Mouse (Mus musculus) MEL-GATA-1-ER (cell line): Measurements from ENCODE around the gene Il1rap.

Experiments used
- DNase-seq: peaks from one replicate; pipeline ENCODE4 v3.0.0-alpha.2; 2012; ENCODE audit warnings: low read depth; ENCODE audit errors: extremely low read depth

Il1rap gene

GRCm38 (mm10) chr16:26581048-26581912 lies at the start of gene Il1rap:
TSS of gene Il1rap (plus strand) at chr16:26581704.
- peak; percentile 72 for DNase-seq

- no peak for DNase-seq
These were observed 49.2 kb upstream of the Il1rap start for GRCm38 (mm10) chr16:26532287-26532686.

- DNase-seq: no peak
These were observed 35.2 kb upstream of the Il1rap start for GRCm38 (mm10) chr16:26546170-26546878.

GRCm38 (mm10) chr16:26546879-26547206 lies 34.7 kb upstream of the Il1rap start:
- no peak for DNase-seq

GRCm38 (mm10) chr16:26549221-26549620 lies 32.3 kb upstream of the Il1rap start:
- no peak for DNase-seq

- DNase-seq: no peak
These were observed 29.3 kb upstream of the Il1rap start for GRCm38 (mm10) chr16:26552234-26552633.

GRCm38 (mm10) chr16:26558797-26559196 lies 22.7 kb upstream of the Il1rap start:
- DNase-seq: no peak

- DNase-seq: no peak
These were observed 19.8 kb upstream of the Il1rap start for GRCm38 (mm10) chr16:26561743-26562142.

- no peak for DNase-seq
These were observed 18.7 kb upstream of the Il1rap start for GRCm38 (mm10) chr16:26562771-26563170.

GRCm38 (mm10) chr16:26569387-26569978 lies 12.0 kb upstream of the Il1rap start:
- no peak for DNase-seq

GRCm38 (mm10) chr16:26571836-26572235 lies 9.7 kb upstream of the Il1rap start:
- no peak for DNase-seq

- no peak for DNase-seq
These were observed 7.3 kb upstream of the Il1rap start for GRCm38 (mm10) chr16:26574173-26574572.

- no peak for DNase-seq
These were observed 441 bp downstream of the Il1rap start for GRCm38 (mm10) chr16:26581913-26582376.

GRCm38 (mm10) chr16:26585806-26586205 lies 4.3 kb downstream of the Il1rap start:
- no peak for DNase-seq

GRCm38 (mm10) chr16:26590897-26591570 lies 9.5 kb downstream of the Il1rap start:
- no peak for DNase-seq

- no peak for DNase-seq
These were observed 14.9 kb downstream of the Il1rap start for GRCm38 (mm10) chr16:26596440-26596839.

- no peak for DNase-seq
These were observed 15.8 kb downstream of the Il1rap start for GRCm38 (mm10) chr16:26597307-26597706.

GRCm38 (mm10) chr16:26598591-26598990 lies 17.1 kb downstream of the Il1rap start:
- DNase-seq: no peak

- no peak for DNase-seq
These were observed 20.0 kb downstream of the Il1rap start for GRCm38 (mm10) chr16:26601482-26601881.

- no peak for DNase-seq
These were observed 23.1 kb downstream of the Il1rap start for GRCm38 (mm10) chr16:26604621-26605020.

- no peak for DNase-seq
These were observed 26.5 kb downstream of the Il1rap start for GRCm38 (mm10) chr16:26608003-26608402.

- DNase-seq: no peak
These were observed 29.0 kb downstream of the Il1rap start for GRCm38 (mm10) chr16:26610508-26610907.
